Mouse (Mus musculus): ENCODE results near the gene Cnn3. TPM values are rescaled to one million over a fixed set of nuclear protein-coding genes. Genes with fewer than 3 reads are reported as not detected.
A peak's percentile ranks its signal among the peaks of the same experiment; 100 is the strongest.

Cnn3 gene
- polyA plus RNA-seq, 1 experiment from 2014 or later = 567 TPM

- no peaks in the 10 kb centered on the region for H3K27me3 ChIP-seq (replicated peaks; ENCODE audit: control insufficient read depth, insufficient read depth, low read length)
- H3K4me1 ChIP-seq (replicated peaks; ENCODE audit: control insufficient read depth, insufficient read depth, low read length) = no peaks in the 10 kb centered on the region
- H3K36me3 ChIP-seq (ENCODE audit: control insufficient read depth, insufficient read depth, low read length) = no peaks in the 10 kb centered on the region
- no peak overlapping the region for H3K4me2 ChIP-seq (ENCODE audit: low read length)
- H3K9ac ChIP-seq (ENCODE audit: low read length) = no peak overlapping the region
- H3K9me3 ChIP-seq (ENCODE audit: control insufficient read depth, low read length) = no peaks in the 10 kb centered on the region
- peak; percentile 40; the same call in 1 of the 2 replicates for ATAC-seq (replicated peaks; ENCODE audit: low FRiP score, low TSS enrichment, low read depth)
- DNase-seq (ENCODE audit: low spot score) = no peak
- WGBS = 66% methylated on average over 5 of the region's 5 CpGs
- no peak overlapping the region for H3K27ac ChIP-seq (ENCODE audit: low read depth)
- H3K4me3 ChIP-seq (ENCODE audit: low read depth, low read length) = no peak overlapping the region
Observed at GRCm38 (mm10) chr3:121500734-121501133, 74.4 kb downstream of the Cnn3 start.

- Histone ChIP-seq H3K4me3 (ENCODE audit: low read depth, low read length) (no peak overlapping the region), H3K4me2 (ENCODE audit: low read length) (no peak overlapping the region), H3K9me3 (ENCODE audit: control insufficient read depth, low read length) (no peaks in the 10 kb centered on the region), H3K4me1 (replicated peaks; ENCODE audit: control insufficient read depth, insufficient read depth, low read length) (no peaks in the 10 kb centered on the region), H3K27ac (ENCODE audit: low read depth) (no peak overlapping the region), H3K9ac (ENCODE audit: low read length) (no peak overlapping the region), H3K36me3 (ENCODE audit: control insufficient read depth, insufficient read depth, low read length) (no peaks in the 10 kb centered on the region), H3K27me3 (replicated peaks; ENCODE audit: control insufficient read depth, insufficient read depth, low read length) (no peaks in the 10 kb centered on the region)
- DNase-seq (ENCODE audit: low spot score) = no peak
- ATAC-seq (replicated peaks; ENCODE audit: low FRiP score, low TSS enrichment, low read depth) = no peak
- 72% methylated on average over 8 of the region's 8 CpGs for WGBS
Observed at GRCm38 (mm10) chr3:121504927-121505487, 78.7 kb downstream of the Cnn3 start.

GRCm38 (mm10) chr3:121506175-121506574, 79.9 kb downstream of the Cnn3 start:
- WGBS = 94% methylated on average over 8 of the region's 8 CpGs
- DNase-seq (ENCODE audit: low spot score) = no peak
- H3K27ac ChIP-seq (ENCODE audit: low read depth) = no peak overlapping the region
- H3K4me3 ChIP-seq (ENCODE audit: low read depth, low read length) = no peak overlapping the region
- no peaks in the 10 kb centered on the region for H3K9me3 ChIP-seq (ENCODE audit: control insufficient read depth, low read length)
- no peaks in the 10 kb centered on the region for H3K36me3 ChIP-seq (ENCODE audit: control insufficient read depth, insufficient read depth, low read length)
- no peak overlapping the region for H3K9ac ChIP-seq (ENCODE audit: low read length)
- H3K4me1 ChIP-seq (replicated peaks; ENCODE audit: control insufficient read depth, insufficient read depth, low read length) = no peaks in the 10 kb centered on the region
- H3K27me3 ChIP-seq (replicated peaks; ENCODE audit: control insufficient read depth, insufficient read depth, low read length) = no peaks in the 10 kb centered on the region
- no peak for ATAC-seq (replicated peaks; ENCODE audit: low FRiP score, low TSS enrichment, low read depth)
- H3K4me2 ChIP-seq (ENCODE audit: low read length) = no peak overlapping the region

- no peaks in the 10 kb centered on the region for H3K4me1 ChIP-seq (replicated peaks; ENCODE audit: control insufficient read depth, insufficient read depth, low read length)
- no peak overlapping the region for H3K4me3 ChIP-seq (ENCODE audit: low read depth, low read length)
- no peak overlapping the region for H3K27ac ChIP-seq (ENCODE audit: low read depth)
- H3K9me3 ChIP-seq (ENCODE audit: control insufficient read depth, low read length) = no peaks in the 10 kb centered on the region
- no peaks in the 10 kb centered on the region for H3K27me3 ChIP-seq (replicated peaks; ENCODE audit: control insufficient read depth, insufficient read depth, low read length)
- DNase-seq (ENCODE audit: low spot score) (no peak), ATAC-seq (replicated peaks; ENCODE audit: low FRiP score, low TSS enrichment, low read depth) (no peak)
- no peak overlapping the region for H3K9ac ChIP-seq (ENCODE audit: low read length)
- 92% methylated on average over 7 of the region's 7 CpGs for WGBS
- H3K4me2 ChIP-seq (ENCODE audit: low read length) = no peak overlapping the region
- H3K36me3 ChIP-seq (ENCODE audit: control insufficient read depth, insufficient read depth, low read length) = no peaks in the 10 kb centered on the region
Observed at GRCm38 (mm10) chr3:121506756-121507155, 80.5 kb downstream of the Cnn3 start.

GRCm38 (mm10) chr3:121507678-121508077, 81.4 kb downstream of the Cnn3 start:
- 93% methylated on average over 14 of the region's 14 CpGs for WGBS
- ATAC-seq (replicated peaks; ENCODE audit: low FRiP score, low TSS enrichment, low read depth) (no peak), DNase-seq (ENCODE audit: low spot score) (no peak)

More at GRCm38 (mm10) chr3:121507678-121508077, 81.4 kb downstream of the Cnn3 start:
- no peak overlapping the region for H3K27ac ChIP-seq (ENCODE audit: low read depth)
- H3K36me3 ChIP-seq (ENCODE audit: control insufficient read depth, insufficient read depth, low read length) = no peaks in the 10 kb centered on the region
- no peaks in the 10 kb centered on the region for H3K4me1 ChIP-seq (replicated peaks; ENCODE audit: control insufficient read depth, insufficient read depth, low read length)
- H3K9me3 ChIP-seq (ENCODE audit: control insufficient read depth, low read length) = no peaks in the 10 kb centered on the region
- H3K4me2 ChIP-seq (ENCODE audit: low read length) = no peak overlapping the region
- H3K4me3 ChIP-seq (ENCODE audit: low read depth, low read length) = no peak overlapping the region
- no peak overlapping the region for H3K9ac ChIP-seq (ENCODE audit: low read length)
- no peaks in the 10 kb centered on the region for H3K27me3 ChIP-seq (replicated peaks; ENCODE audit: control insufficient read depth, insufficient read depth, low read length)

Other genes starting within 250 kb of the Cnn3 start
- gene Tmem56, start 143.4 kb upstream of the Cnn3 start, polyA plus RNA-seq (2014; fragmentation: Nextera tagmentation; extraction: Ambion mirVana) = 0.65 and 0.91 TPM in 2 replicates
- 43.0 and 46.8 TPM in 2 replicates for gene Alg14, start 134.7 kb upstream of the Cnn3 start, polyA plus RNA-seq (2014; fragmentation: Nextera tagmentation; extraction: Ambion mirVana)
- gene Slc44a3, start 105.9 kb downstream of the Cnn3 start, polyA plus RNA-seq (2014; fragmentation: Nextera tagmentation; extraction: Ambion mirVana) = 29.6 and 34.4 TPM in 2 replicates
- not detected in 2 replicates for gene 4930432M17Rik, start 244.3 kb downstream of the Cnn3 start, polyA plus RNA-seq (2014; fragmentation: Nextera tagmentation; extraction: Ambion mirVana)

Data from intestine, embryonic 14.5 days (tissue).